Mouse (Mus musculus) E14TG2a.4 (cell line): ENCODE data around the gene Zfp646.

Source experiments
- CTCF ChIP-seq: conservative IDR thresholded peaks from 2 replicates; pipeline ENCODE4 v1.5.1; 2014; ENCODE audit warnings: low read length
- POU5F1 ChIP-seq: IDR thresholded peaks from 2 replicates; pipeline ENCODE4 v1.6.1; 2014; ENCODE audit warnings: low read length, borderline replicate concordance

- TF ChIP-seq CTCF (no peak), POU5F1 (no peak)
Observed at GRCm38 (mm10) chr7:127890798-127891197, 14.8 kb downstream of the Zfp646 start, which contains the start of gene Prss53.
